Mouse (Mus musculus) thymus, postnatal 25 days (tissue): ENCODE measurements around the gene Sgms1.
"Not testable (repeated sequence)": the region's sequence is repeated elsewhere in the genome, so short reads cannot be mapped to it uniquely, and the experiment has no call there.

ENCODE experiments used
- DNase-seq: peaks from one replicate; pipeline ENCODE4 v3.0.0; 2022

Gene Sgms1

GRCm38 (mm10) chr19:32124155-32124554 is 265.4 kb downstream of the Sgms1 start:
- no peak for DNase-seq

- no peak for DNase-seq
These were observed 266.3 kb downstream of the Sgms1 start for GRCm38 (mm10) chr19:32123196-32123595.

GRCm38 (mm10) chr19:32120798-32121197 is 268.7 kb downstream of the Sgms1 start:
- DNase-seq = no peak

GRCm38 (mm10) chr19:32119666-32120065 is 269.8 kb downstream of the Sgms1 start:
- DNase-seq = no peak

GRCm38 (mm10) chr19:32118496-32118895 is 271.0 kb downstream of the Sgms1 start:
- no peak for DNase-seq

- DNase-seq = peak; percentile 23
These were observed 272.0 kb downstream of the Sgms1 start for GRCm38 (mm10) chr19:32117484-32118018.

DNA sequence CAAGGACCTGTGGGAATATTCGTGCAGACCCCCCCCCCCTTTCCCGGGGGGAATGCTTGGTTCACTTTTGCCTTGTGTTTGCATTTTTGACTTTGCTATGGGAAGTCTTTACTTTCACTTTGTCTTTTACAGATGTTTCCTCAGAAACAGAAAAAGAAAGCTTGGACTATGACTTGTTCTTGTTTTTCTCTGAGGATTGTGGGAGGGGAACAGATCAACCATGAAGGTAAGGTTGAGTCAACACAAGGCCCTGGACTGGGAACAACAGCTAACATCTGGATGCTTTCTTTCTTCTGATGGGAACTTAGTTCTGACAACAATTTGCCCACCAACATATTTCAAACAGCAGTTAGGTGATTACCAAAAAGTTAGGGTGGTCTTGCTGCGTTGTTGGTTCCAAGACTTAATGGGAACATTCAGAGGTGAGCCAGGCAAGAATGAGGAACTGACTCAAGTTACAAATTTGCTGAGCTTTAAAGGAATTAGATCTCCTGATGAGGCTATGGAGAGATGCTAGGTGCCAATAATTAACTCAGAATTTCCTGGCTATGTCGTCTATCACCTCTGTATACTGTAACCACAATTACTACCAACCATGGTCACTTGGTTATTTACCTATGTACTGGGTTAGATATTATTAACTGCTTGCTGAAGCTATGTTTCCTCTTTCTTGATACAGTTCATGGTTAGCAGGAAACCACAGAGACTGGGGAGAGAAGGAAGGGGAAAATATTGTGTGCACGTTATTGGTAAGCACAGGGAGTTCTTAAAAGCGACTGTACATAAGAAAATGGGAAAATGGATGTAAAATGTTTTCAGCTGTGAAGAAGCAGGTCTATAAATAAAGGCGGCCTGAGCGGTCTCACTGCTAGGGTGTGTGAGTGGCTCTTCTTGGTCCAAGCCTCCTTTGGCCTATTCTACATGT is 277.4 kb downstream of the Sgms1 start:
- DNase-seq = no peak

GRCm38 (mm10) chr19:32107771-32108306 is 281.7 kb downstream of the Sgms1 start, which contains the start of gene Asah2:
Gene Asah2 (minus strand): TSS chr19:32108211.
- peak; percentile 77 for DNase-seq

- DNase-seq = no peak
These were observed 282.8 kb downstream of the Sgms1 start for GRCm38 (mm10) chr19:32106750-32107149.

GRCm38 (mm10) chr19:32104217-32104616 is 285.3 kb downstream of the Sgms1 start:
- DNase-seq = no peak

DNA sequence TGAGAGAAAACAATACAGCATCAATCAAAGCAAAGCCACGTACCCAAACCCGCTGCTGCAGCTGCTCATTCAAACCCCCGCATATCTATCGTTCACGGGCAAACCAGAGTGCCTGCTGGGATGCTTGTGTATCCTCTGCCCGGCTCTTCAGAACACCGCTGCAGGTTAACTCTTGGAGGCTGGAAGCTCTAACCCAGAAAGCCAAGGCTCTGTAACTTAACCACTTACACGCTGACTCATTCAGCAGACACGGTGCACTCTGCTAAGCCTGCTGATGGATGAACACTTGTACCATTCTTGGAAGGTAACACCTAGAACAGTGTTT is 286.6 kb downstream of the Sgms1 start:
- DNase-seq = no peak

- no peak for DNase-seq
These were observed 287.1 kb downstream of the Sgms1 start for GRCm38 (mm10) chr19:32102294-32102975.

GRCm38 (mm10) chr19:32098582-32098981 is 290.9 kb downstream of the Sgms1 start:
- DNase-seq = no peak

DNA sequence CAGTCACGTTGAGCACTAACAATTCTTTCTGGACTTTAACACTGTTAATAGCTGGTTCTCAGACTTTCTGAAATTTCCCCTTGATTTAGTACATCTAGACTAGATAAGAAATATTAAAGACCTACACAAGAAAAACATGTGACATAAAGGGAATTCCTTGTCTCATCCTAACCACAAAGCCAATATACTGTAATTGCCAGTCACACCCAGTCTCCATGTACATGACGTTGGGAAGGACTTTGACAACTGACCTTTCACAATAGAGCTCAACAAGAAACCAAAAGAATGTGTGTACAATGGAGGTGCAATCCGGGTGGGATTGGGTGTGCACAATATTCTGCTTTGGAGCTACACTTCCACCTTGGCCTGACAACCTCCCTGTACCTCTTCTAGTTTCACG is 297.2 kb downstream of the Sgms1 start:
- no peak for DNase-seq

DNA sequence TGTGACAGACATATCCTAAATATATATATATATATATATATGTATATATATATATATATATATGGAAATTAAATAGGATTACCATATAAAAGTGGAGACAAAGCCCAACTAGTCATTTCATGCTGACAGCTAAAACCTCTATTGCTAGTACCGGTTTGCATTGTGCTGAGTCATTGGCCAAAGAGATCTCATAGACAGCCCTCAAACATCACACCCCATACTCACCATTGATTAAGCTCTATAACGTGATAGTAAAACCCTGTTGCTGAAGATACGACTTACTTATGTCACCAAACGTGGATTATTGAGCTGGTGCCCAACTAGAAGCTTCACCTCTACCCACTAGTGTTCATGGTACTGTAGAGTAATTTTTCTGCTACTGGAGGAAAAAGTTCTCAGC is 298.7 kb downstream of the Sgms1 start:
- DNase-seq = no peak

GRCm38 (mm10) chr19:32088570-32088969 is 300.9 kb downstream of the Sgms1 start:
- no peak for DNase-seq

DNA sequence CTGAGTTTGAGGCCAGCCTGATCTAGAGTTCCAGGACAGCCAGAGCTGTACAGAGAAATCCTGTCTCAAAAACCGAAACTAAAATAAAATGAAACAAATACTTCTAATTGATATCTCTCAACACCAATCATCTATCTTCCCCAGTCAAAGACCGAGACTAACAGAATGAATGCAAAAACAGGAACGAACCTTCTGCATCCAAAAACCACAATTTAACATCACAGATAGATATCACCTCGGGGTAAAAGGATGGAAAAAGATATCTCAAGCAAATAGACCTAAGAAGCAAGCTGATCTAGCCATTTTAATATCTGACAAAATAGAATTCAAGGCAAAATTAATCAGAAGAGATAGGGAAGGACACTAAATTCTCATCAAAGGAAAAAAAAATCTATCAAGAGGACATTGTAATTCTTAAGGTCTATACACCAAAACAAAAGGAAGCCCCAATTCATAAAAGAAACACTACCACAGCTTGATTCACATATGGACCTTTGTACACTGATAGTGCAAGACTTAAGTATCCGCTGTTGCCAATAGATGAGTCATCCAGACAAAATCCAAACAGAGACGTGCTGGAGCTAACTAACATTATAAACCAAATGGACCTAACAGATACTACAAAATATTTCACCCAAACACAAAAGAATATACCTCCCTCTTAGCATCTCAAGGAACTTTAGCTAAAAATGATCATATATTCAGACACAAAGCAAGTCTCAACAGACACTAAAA is 301.6 kb downstream of the Sgms1 start:
- no peak for DNase-seq

GRCm38 (mm10) chr19:32084813-32085212 is 304.7 kb downstream of the Sgms1 start:
- not testable (repeated sequence) for DNase-seq
